Mouse (Mus musculus) ovary, postnatal 36 days (tissue): Measurements from ENCODE around the gene Nlrp3.

ENCODE experiments used
- DNase-seq: peaks from one replicate; pipeline ENCODE4 v3.0.0; 2022; ENCODE audit warnings: low spot score, mixed read lengths

Gene Nlrp3

DNA sequence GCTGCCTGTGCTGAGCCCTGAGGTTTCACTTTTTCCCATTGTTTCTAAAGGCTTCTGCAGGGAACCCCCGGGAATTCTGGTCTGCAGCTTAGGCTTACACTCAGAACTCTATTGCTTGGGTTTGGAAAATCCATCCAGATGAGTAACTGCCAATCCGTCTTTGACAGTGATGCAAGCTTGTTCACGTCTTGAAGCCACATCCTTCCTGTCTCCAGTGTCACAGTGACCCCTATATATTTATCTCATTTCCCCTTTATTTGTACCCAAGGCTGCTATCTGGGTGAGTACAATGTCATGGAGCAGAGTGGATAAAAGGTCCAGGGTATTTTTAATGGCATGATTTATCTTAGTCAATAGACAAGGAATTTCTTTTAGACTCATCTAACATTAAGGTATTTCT is at the start of gene Nlrp3:
Nlrp3 (plus strand) TSS at position 245 of the 400 bp plus-strand sequence.
- DNase-seq, result no peak

DNA sequence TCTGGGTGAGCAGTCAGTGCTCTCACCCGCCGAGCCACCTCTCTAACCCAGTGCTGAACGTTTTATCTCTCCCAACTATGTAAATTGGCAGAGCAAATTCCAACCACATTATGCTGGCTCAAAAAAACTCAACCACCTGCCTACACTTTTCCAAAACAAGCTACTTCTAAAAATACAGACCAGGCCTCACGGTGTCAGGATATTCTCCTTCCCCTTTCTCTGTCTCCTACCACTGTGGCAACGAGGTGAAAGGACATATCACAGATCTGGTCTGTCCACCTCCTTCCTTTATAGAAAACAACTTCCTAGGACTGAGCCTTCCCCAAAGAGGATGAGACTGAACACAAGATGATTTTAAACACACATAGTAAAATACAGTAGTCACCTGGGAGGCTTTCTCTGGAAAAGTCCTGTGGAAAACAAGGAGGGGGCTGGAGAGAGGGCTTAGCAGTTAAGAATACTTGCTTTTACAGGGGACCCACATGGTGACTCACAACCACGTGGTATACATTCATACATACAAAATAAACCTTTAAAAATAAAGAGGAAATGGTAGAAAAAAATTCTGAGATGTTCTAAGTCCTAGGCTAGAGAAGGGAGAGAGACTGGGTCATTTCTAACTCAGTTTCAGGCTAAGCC is 44.6 kb upstream of the Nlrp3 start:
- DNase-seq, result no peak

DNA sequence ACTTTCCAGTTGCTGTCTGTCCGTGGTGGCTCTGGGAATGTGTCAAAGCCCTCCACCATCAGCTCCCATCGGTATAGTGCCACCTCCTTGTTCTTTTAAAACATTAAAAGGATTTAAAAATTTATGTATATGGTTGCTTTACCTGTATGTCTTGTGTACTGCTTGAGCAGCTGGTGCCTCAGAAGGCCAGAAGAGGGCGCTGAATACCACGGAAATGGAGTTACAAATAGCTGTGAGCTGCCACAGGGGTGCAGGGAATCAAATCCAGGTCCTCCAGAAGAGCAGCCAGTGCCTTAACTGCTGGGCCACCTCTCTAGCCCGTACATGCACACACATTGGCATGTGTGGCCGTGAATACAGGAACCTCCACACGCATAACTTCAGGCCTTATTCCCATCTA is 43.6 kb upstream of the Nlrp3 start:
- no peak for DNase-seq

DNA sequence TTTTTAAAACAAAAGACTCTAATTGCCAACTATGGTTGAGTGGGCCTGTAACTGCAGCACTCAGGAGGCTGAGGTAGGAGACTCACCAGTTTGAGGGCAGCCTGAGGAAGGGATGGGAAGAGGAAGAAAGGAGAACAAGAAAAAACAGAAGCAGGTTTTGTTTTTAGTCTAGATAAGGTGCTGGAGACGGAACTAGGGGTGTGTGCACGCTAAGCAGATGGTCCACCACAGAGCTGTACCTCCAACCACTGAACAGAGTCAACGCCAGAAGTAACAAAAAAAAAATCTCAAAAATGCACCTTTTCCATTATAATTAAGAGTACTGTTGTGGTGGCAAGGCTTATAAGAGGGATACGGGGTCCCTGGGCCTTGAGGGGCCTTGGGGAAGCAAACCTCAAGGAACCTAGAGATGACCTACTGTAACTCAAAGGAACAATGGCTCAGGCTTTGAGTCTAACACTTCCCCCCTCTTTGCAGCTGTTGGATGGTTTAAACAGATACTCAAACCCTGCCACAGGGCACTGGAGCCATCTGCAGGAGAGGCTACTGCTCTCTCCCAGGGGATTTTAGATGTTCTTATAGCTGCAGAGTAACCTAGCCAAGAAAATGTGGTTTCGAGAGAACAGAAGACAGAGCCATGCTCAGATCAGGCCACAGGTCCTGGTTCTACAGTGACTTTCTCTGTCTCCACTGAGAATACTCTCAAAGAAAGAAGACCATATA is 39.2 kb upstream of the Nlrp3 start:
- DNase-seq, result no peak

DNA sequence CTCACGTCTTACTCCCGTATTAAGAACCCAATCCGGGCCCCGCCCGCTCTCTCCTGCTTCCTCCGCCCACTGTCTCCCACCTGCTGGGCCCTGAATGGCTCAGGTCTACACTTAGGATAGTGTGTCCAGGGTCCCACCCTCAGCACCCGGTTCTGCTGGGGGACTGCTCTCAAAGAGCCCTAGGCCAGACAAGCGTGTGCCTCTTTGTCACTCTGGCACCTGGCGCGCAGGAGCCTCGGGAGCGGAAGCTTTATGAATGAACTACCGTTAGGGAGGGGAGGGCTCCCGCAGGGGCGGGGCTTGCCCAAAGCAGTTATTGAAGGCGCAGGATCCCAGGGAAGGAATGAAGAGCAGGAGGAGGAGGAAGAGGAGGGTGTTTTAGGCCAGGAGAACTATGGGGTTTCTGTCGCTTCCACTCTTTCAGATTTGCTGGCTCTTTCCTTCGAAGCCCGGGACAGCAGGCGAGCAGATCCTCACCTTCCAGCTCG is 36.0 kb upstream of the Nlrp3 start:
- peak; percentile 62 for DNase-seq

DNA sequence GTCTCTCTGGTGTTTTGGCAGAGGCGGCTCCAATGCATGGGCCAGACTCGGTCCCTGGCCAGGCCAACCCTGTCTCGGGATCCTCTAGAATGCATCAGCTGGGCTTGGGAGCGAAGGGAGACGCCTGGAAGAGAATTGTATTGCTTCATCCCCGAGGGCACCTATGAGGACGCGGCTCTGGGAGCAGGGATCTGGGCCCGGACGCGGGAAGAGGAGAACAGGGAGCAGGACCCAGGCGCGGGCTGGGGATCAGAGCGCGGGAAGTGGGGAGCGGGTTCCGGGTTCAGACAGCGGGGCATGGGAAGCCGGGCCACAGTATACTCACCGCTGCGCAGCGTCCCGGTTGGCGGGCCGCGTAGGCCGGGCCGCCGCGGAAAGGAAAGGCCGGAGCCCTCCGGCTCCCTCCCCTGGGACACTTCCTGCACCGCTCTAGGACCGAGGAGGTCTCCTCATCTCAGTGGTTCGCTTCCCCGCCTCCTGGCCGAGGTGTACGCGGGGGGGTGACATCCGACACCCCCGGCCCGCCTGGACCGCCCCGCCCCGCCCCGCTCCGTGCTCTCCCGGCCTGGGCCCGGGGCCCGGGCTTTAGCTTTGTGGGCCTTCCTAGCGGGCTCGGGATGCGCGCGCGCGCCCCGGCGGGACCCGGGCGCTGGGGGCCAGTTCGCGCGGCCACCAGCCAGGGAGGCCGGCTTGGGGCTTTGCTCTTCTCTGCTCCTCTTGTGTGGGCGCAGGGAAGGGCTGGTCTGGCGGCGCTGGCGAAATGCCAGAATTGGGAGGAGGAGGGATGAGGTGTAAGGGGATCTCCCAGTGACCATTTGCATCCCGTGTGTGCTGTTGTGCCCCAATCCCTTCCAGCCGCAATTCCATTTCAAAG is 35.3 kb upstream of the Nlrp3 start:
- peak; percentile 91 for DNase-seq

DNA sequence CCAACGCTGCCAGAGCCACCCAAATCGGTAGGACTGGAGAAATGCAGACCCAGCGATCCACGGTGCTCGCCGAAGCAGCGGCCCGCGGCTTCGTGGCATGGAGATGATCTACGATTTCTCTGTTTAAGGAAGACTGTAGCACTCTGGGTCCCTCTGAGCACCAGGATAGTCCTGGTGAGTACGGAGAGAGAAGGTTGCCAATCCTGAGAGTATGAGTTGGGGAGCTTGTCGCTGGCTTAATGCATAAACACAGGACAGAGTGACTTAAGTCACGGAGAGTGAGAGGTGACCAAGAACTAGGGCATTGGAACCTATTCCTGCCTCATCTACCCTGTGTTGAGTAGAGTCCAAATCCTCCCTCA is 34.7 kb upstream of the Nlrp3 start:
- DNase-seq, result no peak

DNA sequence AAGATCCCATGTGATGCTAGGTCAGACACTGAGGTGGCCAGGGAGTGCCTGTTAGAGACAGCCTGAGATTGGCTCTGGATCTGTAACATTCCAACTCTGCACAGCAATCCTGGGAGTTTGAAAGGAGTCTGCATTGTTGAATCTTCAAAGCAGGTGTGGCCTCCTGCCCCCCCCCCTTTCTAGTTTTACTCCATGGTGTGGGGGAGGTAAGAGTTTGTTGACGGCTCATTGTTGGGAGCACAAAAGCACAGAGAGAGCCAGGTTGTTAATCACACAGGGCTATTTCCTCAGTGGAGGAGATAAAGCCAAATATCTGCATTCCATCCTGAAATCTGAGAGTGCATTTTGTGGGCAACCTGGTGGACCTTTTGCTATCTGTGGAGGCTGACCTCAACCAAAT is 29.8 kb upstream of the Nlrp3 start:
- DNase-seq, result no peak

DNA sequence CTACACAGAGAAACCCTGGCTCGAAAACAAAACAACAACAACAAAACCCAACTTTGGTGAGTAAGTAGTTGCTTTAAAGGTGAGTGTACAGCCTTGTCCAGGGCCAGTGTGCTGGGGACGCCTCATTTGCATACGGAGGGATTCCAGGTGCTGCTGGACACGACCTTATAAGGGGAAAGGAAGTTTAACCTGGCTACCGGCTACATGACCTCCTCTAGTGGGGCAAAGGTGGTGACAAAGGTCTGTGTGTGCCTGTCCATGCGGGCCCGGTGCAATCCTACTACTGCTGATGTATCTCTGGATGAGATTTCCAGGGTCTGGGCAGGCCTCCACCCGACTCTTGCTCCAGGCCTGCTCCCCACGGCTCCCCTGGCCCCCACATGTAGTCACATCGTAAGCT is 28.6 kb upstream of the Nlrp3 start:
- DNase-seq, result no peak

DNA sequence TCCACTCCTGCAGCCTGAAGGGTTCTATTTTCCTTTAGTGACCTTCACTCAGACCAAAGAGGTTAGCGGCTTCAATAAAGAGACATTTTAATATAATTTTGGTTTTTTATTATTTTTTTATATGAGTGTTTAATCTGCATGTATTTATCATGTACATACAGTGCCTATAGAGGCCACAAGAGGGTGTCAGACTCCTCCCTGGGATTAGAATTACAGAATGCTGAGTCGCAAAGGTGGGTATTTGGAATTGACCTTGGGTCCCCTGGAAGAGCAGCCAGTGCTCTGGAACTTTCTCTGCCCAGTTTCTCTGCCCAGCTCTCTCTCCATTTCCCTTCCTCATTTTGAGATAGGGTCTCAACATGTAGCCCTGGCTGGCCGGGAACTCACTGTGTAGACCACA is 27.8 kb upstream of the Nlrp3 start:
- DNase-seq, result no peak

DNA sequence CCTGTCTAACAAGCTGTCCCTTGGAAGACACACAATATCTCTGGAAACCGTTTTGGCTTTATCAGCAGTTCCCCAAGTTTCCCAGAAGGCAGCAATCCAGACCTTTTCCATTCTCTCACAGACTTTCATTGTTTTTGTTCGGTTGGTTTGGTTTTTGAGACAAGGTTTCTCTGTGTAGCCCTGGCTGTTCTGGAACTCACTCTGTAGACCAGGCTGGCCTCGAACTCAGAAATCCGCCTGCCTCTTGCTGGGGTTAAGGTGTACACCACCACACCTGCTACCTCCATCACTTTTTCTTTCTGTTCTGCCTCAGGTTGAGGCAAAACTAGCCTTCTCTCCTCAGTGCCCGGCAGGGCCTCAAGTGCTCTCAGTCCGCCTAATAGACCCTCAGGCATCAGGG is 27.0 kb upstream of the Nlrp3 start:
- no peak for DNase-seq

DNA sequence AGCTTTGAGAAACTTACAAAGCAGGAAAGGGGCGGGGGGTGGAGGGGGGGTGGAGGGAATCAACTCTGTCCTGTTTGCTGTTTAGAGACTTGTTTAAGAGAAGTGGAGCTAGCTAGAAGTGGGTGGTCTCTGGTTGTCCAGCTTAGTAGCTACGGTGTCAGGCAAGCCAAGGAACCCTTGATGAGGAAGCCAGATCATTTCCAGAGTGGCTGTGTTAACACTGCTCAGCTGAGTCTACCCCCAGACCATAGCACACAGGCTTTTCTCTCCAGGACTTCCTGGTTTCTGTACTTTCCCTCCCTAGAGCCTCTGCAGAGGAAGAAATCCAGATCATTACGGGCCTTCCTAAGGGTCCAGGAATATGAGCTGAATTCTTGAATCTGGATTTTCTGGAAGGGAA is 26.6 kb upstream of the Nlrp3 start:
- DNase-seq, result no peak

DNA sequence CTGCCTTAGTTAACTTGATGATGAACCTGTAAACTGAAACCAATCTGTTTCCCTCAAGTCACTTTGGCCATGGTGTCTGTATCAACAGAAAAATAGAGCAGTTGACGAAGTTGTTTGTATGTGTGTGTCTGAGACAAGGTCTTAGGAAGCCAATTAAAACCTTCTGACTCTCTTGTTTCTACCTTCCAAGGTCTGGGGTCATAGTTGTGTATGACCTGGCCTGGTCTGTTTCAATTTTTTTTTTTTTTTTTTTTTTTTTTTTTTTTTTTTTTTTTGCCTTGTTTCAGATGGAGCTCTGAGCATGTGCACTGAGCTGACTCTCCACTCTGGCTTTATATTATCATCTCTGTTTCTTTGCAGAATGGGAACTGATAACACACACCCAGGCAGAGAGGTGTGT is 23.9 kb upstream of the Nlrp3 start:
- no peak for DNase-seq

DNA sequence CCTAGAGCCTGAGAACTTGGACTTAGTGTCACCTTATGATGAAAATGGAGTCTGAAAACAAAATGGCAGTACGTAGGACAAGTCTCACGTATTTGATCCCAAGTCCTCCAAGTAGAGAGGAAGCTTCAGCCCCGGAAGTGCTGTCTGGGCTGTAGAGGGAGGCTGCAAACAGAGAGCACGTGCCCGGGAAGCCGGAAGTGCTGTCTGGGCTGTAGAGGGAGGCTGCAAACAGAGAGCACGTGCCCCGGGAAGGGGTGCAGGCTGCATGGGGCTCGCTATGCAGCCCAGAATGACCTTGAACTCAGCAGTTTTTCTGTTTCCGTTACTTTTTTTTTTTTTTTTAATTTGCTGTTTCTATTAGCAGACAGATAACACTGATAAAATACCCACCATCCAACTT is 23.1 kb upstream of the Nlrp3 start:
- no peak for DNase-seq

DNA sequence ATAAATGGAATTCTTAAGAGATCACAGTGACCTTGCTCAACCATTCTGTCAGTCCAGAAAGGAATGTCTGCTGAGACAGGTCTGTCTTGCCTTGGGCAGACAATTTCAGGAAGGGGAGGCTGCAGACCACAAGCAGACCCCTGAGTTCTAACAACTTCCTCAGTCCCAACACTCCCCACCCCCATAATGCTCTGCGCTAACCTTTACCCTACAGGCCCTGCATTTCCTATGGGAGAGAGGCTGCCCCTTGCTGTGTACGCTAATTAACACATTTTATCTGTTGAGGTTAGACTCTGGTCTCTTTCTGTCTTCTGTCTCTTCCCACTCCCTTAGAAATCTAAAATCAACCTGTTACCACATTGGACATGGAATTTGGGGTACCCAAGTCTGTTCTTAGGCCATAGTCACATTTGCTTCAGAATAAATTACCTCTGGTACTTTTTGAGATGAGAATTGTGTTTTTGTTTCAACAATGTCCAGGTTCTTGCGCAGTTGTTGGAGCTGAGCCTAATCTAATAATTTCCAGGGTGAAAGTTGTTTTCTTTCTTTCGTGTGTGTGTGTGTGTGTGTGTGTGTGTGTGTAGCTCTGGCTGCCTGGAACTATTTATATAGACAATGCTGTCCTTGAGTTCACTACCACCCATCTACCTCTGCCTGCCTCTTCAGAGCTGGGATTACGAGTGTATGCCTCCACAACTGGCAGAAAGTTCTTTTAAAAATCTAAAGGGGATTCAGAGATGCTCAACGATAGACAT is 21.4 kb upstream of the Nlrp3 start:
- DNase-seq, result no peak

DNA sequence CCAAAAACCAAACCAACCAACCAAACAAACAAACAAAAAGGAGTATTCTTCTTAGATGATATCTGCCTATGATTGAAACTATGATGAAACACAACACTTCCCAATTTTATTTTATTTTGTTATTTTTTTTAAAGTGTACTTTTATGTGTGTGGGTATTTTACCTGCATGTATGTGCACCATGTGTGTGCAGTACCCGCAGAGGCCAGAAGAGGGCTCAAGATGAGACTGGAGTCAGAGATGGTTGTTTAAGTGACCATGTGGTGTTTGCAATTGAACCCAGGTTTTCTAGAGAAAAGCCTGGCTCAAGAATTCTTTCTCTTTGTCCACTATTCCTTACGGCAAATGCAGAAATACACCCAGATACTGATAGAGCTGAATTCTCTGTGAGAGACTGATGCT is 17.2 kb upstream of the Nlrp3 start:
- no peak for DNase-seq

DNA sequence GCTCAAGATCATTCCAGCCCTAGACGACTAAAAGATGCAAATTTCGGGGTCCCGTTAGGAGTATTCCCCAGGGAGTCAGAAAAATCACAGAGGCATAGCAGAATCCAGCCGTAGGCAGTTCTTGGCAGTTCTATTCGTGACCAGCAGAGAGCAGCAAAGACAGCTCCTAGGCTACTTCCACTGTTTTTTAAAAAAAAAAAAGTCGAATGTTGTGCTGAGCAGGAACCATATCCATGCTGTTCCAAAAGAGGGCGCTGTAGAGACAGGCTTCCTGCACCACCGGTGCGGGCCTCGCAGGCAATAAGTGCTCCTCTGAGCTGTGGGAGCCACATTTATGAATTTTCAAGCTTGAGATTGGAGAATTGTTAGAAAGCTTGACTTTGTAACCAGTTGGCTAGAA is 16.1 kb upstream of the Nlrp3 start:
- DNase-seq, result peak; percentile 67

DNA sequence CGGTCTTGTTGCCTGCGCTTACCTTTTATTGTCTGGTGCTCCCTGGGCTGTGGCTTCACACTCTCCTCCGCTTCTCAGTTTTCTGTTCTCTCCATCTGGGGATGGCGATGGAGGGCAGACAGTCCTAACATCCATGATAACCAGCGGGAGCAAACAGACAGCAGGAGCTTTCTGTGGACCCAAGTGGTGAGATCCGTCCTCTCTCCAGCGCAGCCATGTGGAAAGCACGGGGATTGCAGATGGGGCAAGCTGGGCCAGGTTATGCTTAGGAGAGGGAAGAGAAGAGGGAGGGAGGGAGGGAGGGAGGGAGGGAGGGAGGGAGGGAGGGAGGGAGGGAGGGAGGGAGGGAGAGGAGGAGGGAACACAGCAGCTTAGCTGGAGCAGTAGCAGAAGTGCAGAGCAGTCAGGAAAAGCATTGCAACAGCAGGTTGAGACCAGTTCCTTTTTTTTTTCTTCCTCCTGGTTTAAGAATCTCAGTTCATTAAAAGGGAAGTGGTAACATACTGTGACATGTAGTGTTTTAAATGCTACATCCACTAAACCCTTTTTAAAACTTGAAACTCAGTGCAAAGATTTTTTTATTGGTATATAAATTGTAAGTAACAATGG is 14.8 kb upstream of the Nlrp3 start, which contains the start of gene Zkscan17:
Zkscan17 (minus strand) TSS at position 280 of the 609 bp plus-strand sequence.
- no peak for DNase-seq

DNA sequence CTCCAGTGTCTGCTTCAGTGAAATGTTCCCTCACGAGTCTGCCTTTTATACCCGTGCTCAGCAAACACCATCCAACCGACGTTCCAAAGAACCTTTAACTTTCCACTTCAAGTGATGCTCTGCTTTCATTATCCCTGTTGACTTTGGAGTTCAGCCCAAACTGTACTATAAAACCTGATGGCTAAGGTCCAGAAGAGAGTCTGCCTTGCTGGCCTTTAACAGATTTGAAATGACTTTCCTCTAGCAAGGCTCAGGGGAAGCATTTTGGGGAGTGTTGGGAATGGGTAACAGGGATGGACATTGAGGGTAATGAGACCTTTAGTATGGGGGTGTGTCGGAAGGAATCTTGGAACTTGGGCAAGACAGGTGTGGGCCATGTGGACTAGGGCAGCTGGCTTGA is 11.1 kb upstream of the Nlrp3 start:
- DNase-seq, result no peak

DNA sequence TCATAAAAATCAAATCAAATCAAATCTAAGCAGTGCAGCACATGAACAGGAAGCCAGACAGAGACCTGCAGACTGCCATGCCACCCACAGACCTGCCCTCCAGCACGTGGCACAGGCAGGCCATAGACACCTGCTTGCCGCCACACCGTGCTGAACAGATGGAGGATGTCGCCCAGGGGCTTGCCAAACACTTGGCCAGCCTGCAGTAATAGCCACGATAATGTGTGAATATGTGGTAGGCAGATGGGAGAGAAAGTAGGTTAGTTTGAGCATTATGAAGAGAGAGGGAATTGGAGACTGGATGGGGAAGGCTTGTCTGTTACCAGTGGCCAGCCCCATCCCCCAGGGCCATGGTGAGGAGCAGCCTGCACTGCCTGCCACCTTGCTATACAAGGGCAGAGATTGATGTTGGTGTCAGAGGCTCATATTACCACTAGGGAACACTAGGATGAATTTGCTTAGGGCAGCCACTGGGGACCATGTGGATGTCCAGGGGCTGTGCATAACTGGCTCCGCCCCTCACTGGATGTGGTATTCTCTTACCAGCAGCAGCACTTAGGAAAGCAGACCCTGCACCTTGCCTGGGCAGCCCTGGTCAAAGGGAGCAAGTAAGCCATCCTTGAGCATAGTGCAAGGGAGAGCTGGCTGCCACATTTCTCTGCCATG is 10.4 kb upstream of the Nlrp3 start:
- DNase-seq, result no peak

DNA sequence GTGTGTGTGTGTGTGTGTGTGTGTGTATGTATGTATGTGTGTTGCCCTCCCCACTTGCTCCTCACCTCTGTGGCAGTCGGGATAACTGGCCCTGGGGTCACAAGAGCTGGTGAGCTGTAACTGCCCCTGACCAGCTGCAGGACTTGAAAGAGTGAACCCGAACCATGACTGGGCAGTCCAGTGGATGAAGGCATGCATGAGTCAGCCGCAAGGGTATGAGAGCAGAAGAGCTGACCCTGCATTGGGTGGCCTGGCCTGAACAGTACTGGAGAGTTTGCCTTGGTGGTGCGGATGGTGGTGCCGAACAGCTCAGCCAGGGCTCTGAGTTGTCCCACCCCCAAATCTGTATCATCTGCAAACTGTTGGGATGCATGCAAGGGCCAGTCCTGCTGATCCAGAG is 9.8 kb upstream of the Nlrp3 start:
- no peak for DNase-seq
